Mouse (Mus musculus) ZHBTc4 (cell line): ENCODE results near the gene Scn4a.

ENCODE experiments used
- DNase-seq: peaks from one replicate; pipeline ENCODE4 v3.0.0-alpha.2; 2011; ENCODE audit warnings: low read depth, low spot score

Scn4a gene

DNA sequence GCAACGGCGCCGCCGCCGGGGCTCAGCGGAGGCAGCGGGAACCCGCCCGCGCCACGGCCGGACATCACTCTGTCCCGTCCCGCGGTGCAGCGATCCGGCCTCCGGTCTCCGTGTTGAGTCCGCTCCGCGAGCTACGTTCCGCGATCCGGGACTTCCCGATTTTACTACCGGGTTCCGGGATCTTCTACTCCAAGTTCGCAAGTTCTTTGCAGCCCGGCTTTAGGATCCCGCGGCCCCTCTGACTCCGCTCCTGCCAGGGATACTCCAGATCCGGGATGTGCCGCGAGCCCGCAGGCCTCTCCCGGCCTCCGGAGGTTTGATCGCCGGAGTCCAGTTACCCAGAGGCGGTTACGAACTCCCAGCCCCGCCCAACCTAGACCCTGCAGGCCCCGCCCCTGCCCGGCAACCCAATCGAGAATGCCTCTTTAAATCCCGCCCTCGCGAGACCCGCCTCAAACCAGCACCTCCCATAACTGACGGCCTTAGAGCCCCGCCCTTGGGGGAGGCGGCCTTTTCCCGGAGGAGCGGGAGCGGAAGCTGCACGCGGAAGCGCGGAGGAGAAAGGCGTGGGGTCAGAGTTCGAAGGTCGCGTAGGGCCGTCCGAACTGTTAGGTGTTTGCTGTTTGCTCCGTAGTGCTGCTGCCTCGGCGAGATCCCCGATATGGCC is 80.3 kb downstream of the Scn4a start, which contains the start of gene Smarcd2:
Gene Smarcd2, minus strand, starts transcription at position 329 of the 667 bp plus-strand sequence.
- peak; percentile 100 for DNase-seq

DNA sequence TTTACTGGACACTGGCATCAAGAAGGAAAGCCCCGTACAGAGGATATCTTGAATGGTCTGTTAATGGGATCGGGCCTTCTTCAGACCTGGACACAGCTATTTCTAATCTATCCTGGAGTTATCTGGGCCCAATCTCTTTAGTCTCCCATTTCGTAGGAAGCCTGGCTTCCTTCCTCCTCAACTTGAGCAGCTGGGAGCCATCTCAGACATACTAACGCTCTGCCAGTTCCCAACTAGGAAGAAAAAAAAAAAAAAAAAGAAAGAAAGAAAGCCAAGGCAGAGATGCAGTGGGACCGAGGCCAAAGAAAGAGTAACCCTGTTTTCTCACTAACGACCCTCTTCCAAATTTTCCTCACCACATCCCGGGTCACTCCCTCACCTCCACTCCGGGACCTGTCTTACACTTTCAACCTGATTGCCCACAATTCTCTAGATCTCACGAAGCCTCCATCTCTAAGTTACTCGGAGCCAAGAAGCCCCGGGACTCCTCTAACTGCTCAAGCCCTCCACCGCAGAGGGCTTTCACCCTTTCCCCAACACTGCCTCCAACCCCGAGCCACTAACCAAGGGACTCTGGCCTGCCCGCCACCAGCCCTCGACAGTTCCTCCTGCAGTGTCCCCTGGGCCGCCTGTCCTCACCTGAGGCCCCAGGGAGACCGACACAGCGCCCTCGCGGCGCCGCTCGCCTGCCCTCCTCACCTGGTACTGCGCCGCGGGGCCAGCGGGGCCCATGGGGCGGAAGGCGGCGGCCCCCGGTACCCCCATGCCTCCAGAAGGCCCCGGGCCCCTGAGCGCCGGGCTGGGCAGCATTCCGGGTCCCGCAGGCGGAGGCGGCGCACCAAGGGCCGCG is 81.1 kb downstream of the Scn4a start:
- peak; percentile 32 for DNase-seq

DNA sequence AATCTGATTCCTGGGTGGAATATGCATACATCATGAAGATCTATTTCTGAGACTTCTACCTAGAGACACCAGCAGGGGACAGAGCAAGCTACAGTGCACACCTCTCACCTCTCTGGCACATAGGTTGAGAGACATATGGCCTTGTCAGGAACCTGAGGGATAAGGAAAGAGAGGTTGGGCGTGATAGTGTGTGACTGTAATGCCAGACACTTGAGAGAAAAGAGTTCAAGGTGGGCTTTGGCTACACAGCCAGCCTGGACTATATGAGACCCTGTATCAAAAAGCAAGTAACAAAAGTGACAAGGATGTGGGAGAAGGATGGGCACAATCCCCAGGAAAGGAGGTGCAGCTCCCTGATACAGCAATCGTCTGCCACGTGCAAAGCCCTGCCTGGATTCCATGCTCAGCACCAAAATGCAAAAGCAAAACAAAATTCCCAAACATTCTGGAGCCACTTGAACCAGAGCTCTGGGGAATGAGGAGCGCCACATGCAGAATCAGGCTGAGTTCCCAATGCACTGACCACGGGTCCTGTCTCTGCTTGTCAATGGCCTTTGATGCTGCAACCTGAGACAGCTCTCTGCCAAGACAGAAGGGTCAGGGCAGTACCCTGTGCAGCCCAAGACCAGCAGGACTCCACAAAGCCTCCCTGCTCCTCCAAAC is 81.8 kb downstream of the Scn4a start:
- no peak for DNase-seq

DNA sequence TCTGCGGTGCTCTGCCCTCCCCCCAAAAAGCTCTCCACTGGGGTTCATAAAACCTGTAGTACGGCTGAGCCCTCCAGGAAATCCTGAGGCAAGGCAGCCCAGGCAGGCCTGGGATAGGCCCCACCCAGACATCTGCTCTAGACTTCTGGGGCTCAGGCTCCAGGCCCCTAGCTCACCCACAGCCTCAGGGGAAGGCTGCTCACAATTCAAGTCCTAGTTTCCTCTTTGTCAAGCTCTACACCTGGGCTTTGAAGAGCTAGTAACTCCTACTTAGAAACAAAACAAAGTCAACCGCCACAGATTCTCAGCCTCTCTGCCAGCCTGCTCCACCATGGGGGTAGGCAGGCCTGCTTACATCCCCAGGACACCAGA is 84.0 kb downstream of the Scn4a start:
- DNase-seq = peak; percentile 60
